Mouse (Mus musculus) limb, embryonic 11.5 days (tissue): Measurements from ENCODE around the gene Lnx1. TPM values are rescaled to one million over a fixed set of nuclear protein-coding genes. Genes with fewer than 3 reads are reported as not detected.

Experiments used
- ATAC-seq: fragments of 200-750 bp; cut with Nextera tagmentation; 2 replicates; pipeline ENCODE4 v1.8.0; 2017; ENCODE audit warnings: low read depth; ENCODE audit not compliant: insufficient number of reproducible peaks, low FRiP score, low TSS enrichment
- DNase-seq: peaks from one replicate; pipeline ENCODE4 v3.0.0-alpha.2; 2015; ENCODE audit warnings: low spot score
- H3K27ac ChIP-seq: fragments of 300-500 bp; sonication (generic); replicated peaks from 2 replicates; pipeline ENCODE4 v1.5.1; 2014; ENCODE audit warnings: low read depth, mild to moderate bottlenecking, low read length
- H3K27me3 ChIP-seq: fragments of 300-500 bp; sonication (generic); 2 replicates; pipeline ENCODE4 v1.6.1; 2014; ENCODE audit warnings: mild to moderate bottlenecking, low read length, mixed read lengths; ENCODE audit not compliant: control insufficient read depth, insufficient read depth
- H3K36me3 ChIP-seq: fragments of 300-500 bp; sonication (generic); 2 replicates; pipeline ENCODE4 v1.6.1; 2014; ENCODE audit warnings: mild to moderate bottlenecking, low read length, moderate library complexity, mixed read lengths; ENCODE audit not compliant: control insufficient read depth, insufficient read depth
- H3K4me1 ChIP-seq: fragments of 300-500 bp; sonication (generic); 2 replicates; pipeline ENCODE4 v1.6.1; 2014; ENCODE audit warnings: low read length, mixed read lengths; ENCODE audit not compliant: control insufficient read depth, insufficient read depth
- H3K4me2 ChIP-seq: fragments of 300-500 bp; sonication (generic); 2 replicates; pipeline ENCODE4 v1.6.1; 2014; ENCODE audit warnings: low read depth, mild to moderate bottlenecking, moderate library complexity; ENCODE audit not compliant: severe bottlenecking
- H3K4me3 ChIP-seq: fragments of 300-500 bp; sonication (generic); 2 replicates; pipeline ENCODE4 v1.5.1; 2014; ENCODE audit warnings: low read depth, low read length
- H3K9ac ChIP-seq: fragments of 300-500 bp; sonication (generic); 2 replicates; pipeline ENCODE4 v1.6.1; 2014; ENCODE audit warnings: mild to moderate bottlenecking, low read length
- H3K9me3 ChIP-seq: fragments of 300-500 bp; sonication (generic); 2 replicates; pipeline ENCODE4 v1.6.1; 2016; ENCODE audit warnings: low read length; ENCODE audit not compliant: control insufficient read depth
- WGBS: fragments of 180-500 bp; shearing (Covaris S2); extraction: QIAGEN DNeasy Blood & Tissue Kit; methylation state at CpG from one replicate; pipeline ENCODE4 v1.1.7; 2014; 5-methylcytosine and 5-hydroxymethylcytosine counted together
- polyA plus RNA-seq: library from polyadenylated mRNA; unstranded; fragments of >200 nt; fragmentation: Nextera tagmentation; extraction: Ambion mirVana; gene quantifications from 2 replicates; pipeline ENCODE4 v1.2.1, GENCODE M21; 2014

Gene Lnx1
- polyA plus RNA-seq, 1 experiment from 2014 or later: 2.0 TPM

DNA sequence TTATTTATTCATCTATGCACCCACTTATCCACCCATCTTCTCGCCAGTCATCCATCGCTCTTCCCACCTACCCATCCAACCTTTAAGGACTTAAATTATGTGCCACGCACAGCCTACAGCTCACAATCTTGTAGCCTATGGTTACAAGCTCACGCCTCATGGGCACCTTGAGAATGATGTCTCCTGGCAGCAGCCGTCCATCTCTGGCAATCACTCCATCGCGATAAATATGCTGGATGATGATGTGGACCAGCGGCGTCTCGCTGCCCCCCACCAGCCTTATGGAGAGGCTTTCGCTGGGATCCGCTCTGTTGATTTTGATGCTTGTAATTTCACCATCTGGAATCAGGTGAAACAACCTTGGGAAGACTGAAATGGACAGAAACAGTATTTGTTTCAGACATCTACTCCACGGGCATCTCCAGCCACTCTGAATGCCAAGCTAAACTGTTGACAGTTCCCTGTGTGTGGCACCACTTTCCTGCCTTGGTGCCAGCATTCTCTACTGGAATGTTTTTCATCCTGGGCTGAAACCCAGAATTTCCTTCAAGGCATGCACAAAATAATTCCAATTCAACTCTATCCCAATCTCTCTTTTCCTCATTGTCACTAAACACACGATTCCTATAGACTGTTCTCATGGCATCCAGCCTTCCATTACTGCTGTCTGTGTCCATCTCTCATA, 79.3 kb downstream of the Lnx1 start:
- no peak for ATAC-seq
- H3K36me3 ChIP-seq: no peaks in the 10 kb centered on the region
- H3K27ac ChIP-seq: no peak overlapping the region
- H3K9ac ChIP-seq: no peak overlapping the region
- H3K4me3 ChIP-seq: no peak overlapping the region
- no peaks in the 10 kb centered on the region for H3K9me3 ChIP-seq
- 93% methylated on average over 14 of the region's 14 CpGs for WGBS
- H3K4me2 ChIP-seq: no peak overlapping the region
- no peak for DNase-seq
- peaks cover 21% of the 10 kb centered on the region for H3K4me1 ChIP-seq
- no peaks in the 10 kb centered on the region for H3K27me3 ChIP-seq

DNA sequence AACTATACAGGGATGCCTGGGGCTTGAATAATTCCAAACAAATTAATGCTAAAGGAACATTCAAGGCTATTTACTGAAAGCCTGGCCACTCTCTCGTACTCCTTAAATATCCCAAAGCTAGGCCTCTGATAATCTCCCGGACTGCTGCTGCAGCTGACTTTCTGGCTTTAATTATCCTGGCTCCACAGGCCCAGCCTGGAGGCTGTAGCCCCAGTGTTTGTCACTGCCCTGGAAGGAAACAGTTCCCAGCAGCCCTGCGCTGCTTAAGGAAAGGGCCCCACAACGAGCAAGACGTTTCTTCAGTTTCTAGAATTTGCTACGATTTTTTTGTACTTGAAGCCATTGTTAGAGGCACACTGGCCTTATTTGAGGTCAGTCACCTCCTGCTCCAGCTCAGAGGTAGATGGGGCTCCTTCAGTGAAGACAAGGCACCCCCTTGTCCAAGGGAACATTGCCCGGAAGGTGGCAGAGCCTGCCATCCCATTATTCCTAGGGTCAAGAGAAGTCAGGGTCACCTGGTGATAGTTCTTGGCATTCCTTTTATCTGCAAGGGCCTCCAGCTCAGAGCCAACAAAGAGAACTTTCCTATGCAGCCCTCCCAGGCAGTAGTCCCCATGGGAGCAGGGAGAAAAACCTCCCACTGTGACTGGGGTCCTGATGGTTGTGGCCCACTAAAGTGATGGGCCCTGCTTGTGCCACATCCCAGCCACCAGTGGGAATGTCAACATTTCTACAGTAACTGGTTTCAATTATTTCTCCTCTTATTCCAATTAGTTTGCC, 80.8 kb downstream of the Lnx1 start:
- no peak overlapping the region for H3K4me3 ChIP-seq
- peak overlapping the region; percentile 95 for H3K27ac ChIP-seq
- peak; percentile 73 for DNase-seq
- H3K27me3 ChIP-seq: no peaks in the 10 kb centered on the region
- H3K36me3 ChIP-seq: no peaks in the 10 kb centered on the region
- H3K4me1 ChIP-seq: peaks cover 27% of the 10 kb centered on the region
- H3K9me3 ChIP-seq: no peaks in the 10 kb centered on the region
- WGBS: 13% methylated on average over 7 of the region's 7 CpGs
- peak overlapping the region; percentile 49 for H3K9ac ChIP-seq
- no peak overlapping the region for H3K4me2 ChIP-seq
- peak; percentile 49; the same call in 1 of the 2 replicates for ATAC-seq

DNA sequence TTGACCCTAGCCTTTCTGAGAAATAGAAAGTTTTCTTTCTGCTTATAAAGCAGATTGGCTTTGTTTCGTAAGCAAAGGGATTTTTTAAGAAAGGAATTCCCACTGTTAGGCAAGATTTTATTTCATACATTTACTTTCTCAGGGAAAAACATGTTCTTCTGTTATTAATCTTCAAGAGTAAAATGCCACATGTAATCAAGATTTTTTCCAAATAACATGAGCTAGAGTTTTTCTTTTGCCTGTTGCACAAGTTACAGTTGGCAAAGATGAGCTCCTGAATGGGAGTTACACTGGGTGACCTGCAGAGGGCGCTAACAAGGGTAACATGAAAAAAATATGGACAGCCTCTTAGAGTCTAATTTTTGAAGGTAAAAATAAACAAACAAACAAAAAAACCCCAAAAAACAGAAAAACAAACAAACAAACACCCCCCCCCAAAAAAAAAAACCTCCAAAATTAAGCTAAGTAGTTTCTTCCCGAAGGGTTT, 84.1 kb downstream of the Lnx1 start:
- Histone ChIP-seq H3K4me1 (peaks cover 32% of the 10 kb centered on the region), H3K36me3 (no peaks in the 10 kb centered on the region), H3K4me3 (no peak overlapping the region), H3K9ac (no peak overlapping the region), H3K4me2 (no peak overlapping the region), H3K27ac (peak overlapping the region; percentile 38; the same call in 1 of the 2 replicates), H3K27me3 (no peaks in the 10 kb centered on the region), H3K9me3 (no peaks in the 10 kb centered on the region)
- 69% methylated on average over 3 of the region's 3 CpGs for WGBS
- no peak for DNase-seq
- ATAC-seq: no peak

- H3K27ac ChIP-seq: peak overlapping the region; percentile 38
- no peak overlapping the region for H3K4me3 ChIP-seq
- no peaks in the 10 kb centered on the region for H3K36me3 ChIP-seq
- H3K9ac ChIP-seq: no peak overlapping the region
- DNase-seq (no peak), ATAC-seq (no peak)
- H3K9me3 ChIP-seq: no peaks in the 10 kb centered on the region
- no peak overlapping the region for H3K4me2 ChIP-seq
- no peaks in the 10 kb centered on the region for H3K27me3 ChIP-seq
- 29% methylated on average over 13 of the region's 13 CpGs for WGBS
- peaks cover 32% of the 10 kb centered on the region for H3K4me1 ChIP-seq
These were observed 84.7 kb downstream of the Lnx1 start for GRCm38 (mm10) chr5:74617816-74618572.

GRCm38 (mm10) chr5:74613491-74614151, 89.1 kb downstream of the Lnx1 start:
- no peak for DNase-seq
- H3K27me3 ChIP-seq: no peaks in the 10 kb centered on the region
- H3K4me1 ChIP-seq: peaks cover 16% of the 10 kb centered on the region
- no peaks in the 10 kb centered on the region for H3K9me3 ChIP-seq
- H3K9ac ChIP-seq: no peak overlapping the region
- no peak overlapping the region; the same call in 1 of the 2 replicates for H3K4me2 ChIP-seq
- H3K27ac ChIP-seq: peak overlapping the region; percentile 48; the same call in 1 of the 2 replicates
- no peak for ATAC-seq
- H3K36me3 ChIP-seq: no peaks in the 10 kb centered on the region
- no peak overlapping the region for H3K4me3 ChIP-seq
- WGBS: 40% methylated on average over 18 of the region's 18 CpGs

- DNase-seq (no peak), ATAC-seq (no peak)
- Histone ChIP-seq H3K9me3 (no peaks in the 10 kb centered on the region), H3K4me2 (no peak overlapping the region), H3K4me1 (peaks cover 15% of the 10 kb centered on the region), H3K27ac (no peak overlapping the region), H3K36me3 (no peaks in the 10 kb centered on the region), H3K4me3 (no peak overlapping the region), H3K27me3 (no peaks in the 10 kb centered on the region), H3K9ac (no peak overlapping the region)
- 84% methylated on average over 5 of the region's 5 CpGs for WGBS
These were observed 90.0 kb downstream of the Lnx1 start for GRCm38 (mm10) chr5:74612713-74613112.

DNA sequence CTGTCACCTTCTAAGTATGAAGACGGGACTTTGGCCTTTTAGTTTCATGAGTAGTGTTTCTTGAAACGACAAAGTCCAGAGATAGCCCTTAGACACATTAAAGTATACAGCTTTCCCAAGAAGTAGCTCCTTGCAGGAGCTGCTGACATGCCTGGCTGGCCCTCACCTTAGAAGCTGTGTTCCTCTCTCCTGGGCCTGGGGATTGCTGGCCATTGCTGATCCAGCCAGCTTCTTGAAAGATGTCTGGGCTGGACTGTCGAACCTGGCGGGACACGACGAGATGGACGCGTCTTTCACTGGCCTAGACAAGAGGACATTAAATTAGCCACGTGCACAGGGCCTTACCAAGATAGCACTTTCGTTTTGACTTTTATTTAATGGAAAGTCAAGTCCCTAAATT, 92.2 kb downstream of the Lnx1 start:
- Histone ChIP-seq H3K27ac (no peak overlapping the region), H3K4me1 (peaks cover 6% of the 10 kb centered on the region), H3K4me2 (no peak overlapping the region), H3K9me3 (no peaks in the 10 kb centered on the region), H3K27me3 (no peaks in the 10 kb centered on the region), H3K36me3 (no peaks in the 10 kb centered on the region), H3K9ac (no peak overlapping the region), H3K4me3 (no peak overlapping the region)
- WGBS: 85% methylated on average over 10 of the region's 10 CpGs
- ATAC-seq: no peak
- no peak for DNase-seq

GRCm38 (mm10) chr5:74606213-74606612, 96.5 kb downstream of the Lnx1 start:
- H3K4me3 ChIP-seq: no peak overlapping the region
- H3K9me3 ChIP-seq: no peaks in the 10 kb centered on the region
- 0 out of 2 replicates have a peak, but pooled peaks cover 5% of the 10 kb centered on the region for H3K4me1 ChIP-seq
- no peak overlapping the region for H3K4me2 ChIP-seq
- no peaks in the 10 kb centered on the region for H3K36me3 ChIP-seq
- no peak for ATAC-seq
- H3K27ac ChIP-seq: no peak overlapping the region
- WGBS: 91% methylated on average over 8 of the region's 8 CpGs
- no peaks in the 10 kb centered on the region for H3K27me3 ChIP-seq
- DNase-seq: no peak
- H3K9ac ChIP-seq: no peak overlapping the region
